Mouse (Mus musculus) testis, adult 10 weeks (tissue): ENCODE results near the gene Rpl39. TPM values are rescaled to one million over a fixed set of nuclear protein-coding genes. Genes with fewer than 3 reads are reported as not detected.

Experiments
- polyA plus RNA-seq: library from polyadenylated mRNA; stranded (reverse); fragments of 350-450 nt; fragmentation: Illumina TruSeq; extraction: RNeasy Lipid Tissue Mini Kit (QIAGEN cat#74804); gene quantifications from one replicate; pipeline ENCODE4 v1.2.3, GENCODE M21; 2014; ENCODE audit warnings: low read depth, low replicate concordance

Rpl39 gene
- polyA plus RNA-seq = 57.6 TPM

GRCm38 (mm10) chrX:37084927-37085660, at the start of gene Rpl39:
Gene Rpl39 (minus strand): TSS chrX:37085402.

GRCm38 (mm10) chrX:37126671-37127358, 41.6 kb upstream of the Rpl39 start, which contains the start of gene Nkap:
Gene Nkap (plus strand): TSS chrX:37126795.

GRCm38 (mm10) chrX:37110193-37110880, 25.1 kb upstream of the Rpl39 start, which contains the start of gene Upf3b:
Gene Upf3b (minus strand): TSS chrX:37110322.

GRCm38 (mm10) chrX:37048066-37048889, 36.9 kb downstream of the Rpl39 start, which contains the start of gene Sowahd:
Gene Sowahd (plus strand): TSS chrX:37048845.

Other genes starting within 250 kb of the Rpl39 start
- 60.8 TPM for gene Ube2a, start 211.5 kb downstream of the Rpl39 start, polyA plus RNA-seq
- 11.8 TPM for gene C330007P06Rik, start 211.3 kb downstream of the Rpl39 start, polyA plus RNA-seq
- 5.9 TPM for gene Nkrf, start 182.5 kb downstream of the Rpl39 start, polyA plus RNA-seq
- 33.8 TPM for gene Sept6, start 93.6 kb downstream of the Rpl39 start, polyA plus RNA-seq
- 1.3 TPM for gene Sowahd, start 36.6 kb downstream of the Rpl39 start, polyA plus RNA-seq
- 46.5 TPM for gene Upf3b, start 24.9 kb upstream of the Rpl39 start, polyA plus RNA-seq
- gene Nkap, start 41.4 kb upstream of the Rpl39 start, polyA plus RNA-seq = 3.8 TPM
- 29.0 TPM for gene Akap14, start 83.4 kb upstream of the Rpl39 start, polyA plus RNA-seq
- gene Ndufa1, start 105.8 kb upstream of the Rpl39 start, polyA plus RNA-seq = 57.3 TPM
- not detected for gene Rnf113a1, start 105.8 kb upstream of the Rpl39 start, polyA plus RNA-seq
- gene Gm9, start 125.6 kb upstream of the Rpl39 start, polyA plus RNA-seq = 14.8 TPM
- not detected for gene Rhox1, start 136.9 kb upstream of the Rpl39 start, polyA plus RNA-seq
- 0.46 TPM for gene Rhox2a, start 159.6 kb upstream of the Rpl39 start, polyA plus RNA-seq
- gene Rhox3a, start 164.5 kb upstream of the Rpl39 start, polyA plus RNA-seq = 0.25 TPM
- gene Rhox4a, start 179.9 kb upstream of the Rpl39 start, polyA plus RNA-seq = not detected